Mouse (Mus musculus): ENCODE results near the gene Dixdc1.

The Dixdc1 gene

DNA sequence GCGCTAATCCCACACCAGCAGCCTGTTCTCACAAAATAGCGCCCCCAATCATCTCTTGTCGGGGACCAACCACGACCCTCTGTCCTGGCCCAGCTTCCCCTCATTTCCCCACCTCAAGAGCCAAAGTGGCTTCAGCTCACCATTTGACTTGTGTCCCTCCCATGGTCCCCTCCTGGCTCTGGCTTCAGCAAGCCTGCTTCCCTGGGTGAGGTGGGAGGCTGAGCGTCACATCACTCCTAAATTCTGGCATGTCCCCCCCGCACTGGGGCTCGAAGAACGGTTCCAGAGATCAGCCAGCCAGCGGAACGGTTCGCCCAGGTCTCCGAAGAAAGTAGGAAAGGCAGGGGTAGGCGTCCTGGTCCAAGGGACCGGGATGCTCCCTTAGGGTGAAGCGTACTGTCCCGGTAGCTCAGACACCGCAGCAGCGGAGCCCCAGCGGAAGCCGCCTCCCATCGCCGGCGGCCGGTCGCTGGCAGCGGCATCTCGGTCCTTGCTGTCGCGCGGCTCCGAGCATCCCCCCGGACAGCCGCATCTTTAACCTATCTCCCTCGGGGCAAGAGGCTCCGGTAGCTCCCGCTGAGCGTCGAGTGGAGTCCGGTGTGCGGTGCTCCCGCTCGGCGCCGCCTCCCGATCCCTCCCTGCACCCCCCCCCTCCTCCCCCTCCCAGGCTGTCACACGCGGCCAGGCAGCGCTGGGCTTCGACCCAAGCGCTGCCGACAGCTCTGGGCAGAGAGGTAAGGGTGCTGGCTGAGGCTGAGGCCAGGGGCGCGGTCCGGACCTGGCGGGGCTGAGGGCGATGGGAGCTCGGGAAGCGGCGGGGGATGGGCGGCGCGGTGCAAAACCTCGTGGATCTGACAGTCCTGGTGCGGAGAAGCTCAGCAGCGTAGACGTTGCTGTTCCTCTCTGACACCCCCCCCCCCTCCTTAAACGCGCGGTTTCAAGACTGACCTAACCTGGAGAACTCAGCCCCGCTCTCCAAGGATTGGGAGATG lies 40.6 kb downstream of the Dixdc1 start:
- peak; percentile 54 for DNase-seq (ENCODE audit: low read depth)

DNA sequence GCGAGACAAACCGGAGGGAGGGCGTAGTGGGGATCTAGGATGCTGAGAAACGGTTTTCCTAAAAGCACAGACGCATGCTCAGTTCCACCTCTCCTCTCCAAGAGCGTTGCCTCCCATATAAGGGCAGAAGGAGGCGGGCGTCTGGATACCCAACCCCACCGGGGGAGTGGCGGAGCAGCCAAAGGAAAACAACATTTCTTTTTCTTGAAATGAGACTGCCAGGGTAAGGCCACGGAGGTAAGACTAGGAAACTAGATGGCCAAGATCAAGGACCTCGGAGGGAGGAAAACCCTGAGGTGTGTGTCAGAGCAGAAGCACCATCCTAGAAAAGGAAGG lies 41.6 kb downstream of the Dixdc1 start:
- DNase-seq (ENCODE audit: low read depth): peak; percentile 65

DNA sequence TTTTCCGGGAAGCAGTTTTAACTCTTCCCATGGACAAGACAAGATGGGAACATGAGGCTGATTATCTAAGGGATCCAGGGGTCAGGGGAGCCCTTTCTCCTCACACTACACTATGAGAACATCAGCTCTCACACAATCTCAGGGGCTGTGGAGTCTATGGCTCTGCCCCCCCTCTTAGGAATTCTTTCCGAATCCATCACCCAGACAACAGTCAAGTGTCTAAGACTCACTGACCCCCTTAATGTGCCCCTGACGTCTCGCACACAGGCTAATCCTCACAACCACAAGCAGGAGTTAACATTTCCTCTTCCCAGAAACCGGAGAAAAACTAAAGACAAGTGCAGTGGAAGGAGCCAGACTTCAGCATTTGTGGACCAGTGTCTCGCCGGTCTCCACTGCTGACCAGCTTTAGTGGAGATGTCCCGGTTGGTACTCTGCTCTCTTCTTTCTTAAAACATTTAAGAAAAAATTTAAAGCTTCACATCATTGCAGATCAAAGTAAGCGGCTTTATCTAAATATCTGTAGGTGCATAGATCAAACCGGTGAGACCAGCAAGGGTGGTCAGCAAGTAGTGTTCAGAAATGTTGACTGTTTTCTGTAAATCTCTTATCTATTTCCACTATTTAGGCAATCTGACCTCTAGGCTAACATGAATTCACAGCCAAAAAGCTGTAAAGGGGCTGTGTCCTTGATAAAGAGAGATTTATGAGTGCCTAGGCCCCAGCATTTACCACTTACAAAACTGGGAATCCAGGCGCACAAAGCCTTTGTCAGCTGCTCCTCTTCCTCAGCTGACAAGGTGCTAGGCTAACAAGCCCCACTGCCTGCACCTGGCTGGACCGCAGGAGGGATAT lies 42.2 kb downstream of the Dixdc1 start:
- DNase-seq (ENCODE audit: low read depth): no peak

DNA sequence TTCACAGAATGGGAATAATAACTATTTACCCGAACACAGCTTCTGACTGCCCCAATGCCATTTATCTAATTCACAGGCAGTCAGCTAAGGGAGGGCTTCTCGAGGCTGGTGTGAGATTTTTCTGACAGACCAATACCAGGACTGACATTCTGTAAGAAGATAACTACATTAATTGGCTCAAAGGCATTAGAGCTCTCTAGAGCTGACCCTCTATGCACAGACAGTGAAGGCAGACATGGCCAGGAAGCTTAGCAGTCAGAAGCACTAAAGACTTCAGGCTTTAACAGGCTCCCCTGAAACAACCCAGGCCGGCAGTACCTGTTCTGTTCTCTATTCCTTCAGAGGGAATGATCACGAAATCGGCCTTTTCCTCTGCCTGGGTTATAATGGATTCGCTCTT lies 44.2 kb downstream of the Dixdc1 start:
- no peak for DNase-seq (ENCODE audit: low read depth)

DNA sequence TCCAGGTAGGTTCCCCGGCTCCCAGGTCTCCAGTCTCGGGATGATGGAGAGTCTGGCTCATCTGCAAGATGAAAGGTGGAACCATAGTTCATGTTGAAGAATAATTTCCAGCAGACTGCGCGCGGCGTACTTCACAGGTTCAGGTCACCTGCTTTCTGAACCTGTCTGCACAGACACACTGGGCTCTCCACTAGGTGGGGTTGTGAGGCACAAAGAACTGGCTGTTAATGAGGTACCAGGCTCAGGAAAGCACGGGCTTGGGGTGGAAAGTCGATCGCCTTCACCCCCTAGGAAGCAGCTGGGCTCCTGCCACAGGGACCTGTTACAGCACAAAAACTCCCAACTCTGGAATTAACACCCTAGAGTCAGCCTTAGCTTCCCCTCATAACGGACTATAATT lies 45.7 kb downstream of the Dixdc1 start:
- peak; percentile 68 for DNase-seq (ENCODE audit: low read depth)

DNA sequence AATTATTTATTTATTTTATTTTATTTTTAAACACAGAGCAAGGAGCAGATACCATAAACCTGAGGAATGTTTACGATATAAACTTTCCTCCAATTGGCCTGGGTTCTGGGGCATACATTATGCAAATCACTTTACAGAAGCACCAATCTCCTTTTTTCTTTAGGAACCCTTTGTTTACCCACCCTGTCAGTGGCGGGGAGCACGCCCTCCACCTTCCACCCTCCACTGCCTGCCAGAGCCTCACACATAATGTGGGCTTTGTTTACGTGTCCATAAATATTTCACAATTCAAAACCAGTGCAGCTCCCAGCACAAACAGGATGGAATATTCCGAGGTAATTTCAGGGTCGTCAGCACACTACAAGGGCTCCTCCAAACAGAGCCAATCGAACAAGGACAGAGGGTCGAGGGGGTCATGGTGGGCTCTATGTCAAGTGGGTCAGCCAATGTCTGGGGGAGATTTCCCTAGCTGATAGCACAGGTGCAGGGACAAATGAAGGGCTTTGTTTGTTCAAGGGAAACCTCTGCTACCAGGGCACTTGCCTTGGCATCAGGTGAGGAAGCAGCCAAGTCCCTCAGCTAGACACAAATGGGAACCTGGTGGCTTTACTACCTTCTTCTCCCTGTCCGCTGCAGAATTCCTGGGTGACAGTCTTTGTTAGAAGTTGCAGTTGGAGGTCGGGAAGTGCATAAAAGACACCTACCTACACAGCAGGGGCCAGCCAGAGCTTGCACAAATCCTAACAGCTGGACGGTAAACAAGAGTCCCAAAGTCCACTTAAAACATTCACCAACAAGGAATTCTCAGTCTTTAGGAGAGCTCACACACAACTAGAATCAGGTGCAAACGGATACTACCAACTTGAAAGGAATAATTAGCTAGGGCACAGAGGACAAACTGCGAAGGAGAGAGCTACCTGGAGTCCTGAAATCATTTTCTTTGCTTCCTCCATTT lies 46.4 kb downstream of the Dixdc1 start:
- no peak for DNase-seq (ENCODE audit: low read depth)

DNA sequence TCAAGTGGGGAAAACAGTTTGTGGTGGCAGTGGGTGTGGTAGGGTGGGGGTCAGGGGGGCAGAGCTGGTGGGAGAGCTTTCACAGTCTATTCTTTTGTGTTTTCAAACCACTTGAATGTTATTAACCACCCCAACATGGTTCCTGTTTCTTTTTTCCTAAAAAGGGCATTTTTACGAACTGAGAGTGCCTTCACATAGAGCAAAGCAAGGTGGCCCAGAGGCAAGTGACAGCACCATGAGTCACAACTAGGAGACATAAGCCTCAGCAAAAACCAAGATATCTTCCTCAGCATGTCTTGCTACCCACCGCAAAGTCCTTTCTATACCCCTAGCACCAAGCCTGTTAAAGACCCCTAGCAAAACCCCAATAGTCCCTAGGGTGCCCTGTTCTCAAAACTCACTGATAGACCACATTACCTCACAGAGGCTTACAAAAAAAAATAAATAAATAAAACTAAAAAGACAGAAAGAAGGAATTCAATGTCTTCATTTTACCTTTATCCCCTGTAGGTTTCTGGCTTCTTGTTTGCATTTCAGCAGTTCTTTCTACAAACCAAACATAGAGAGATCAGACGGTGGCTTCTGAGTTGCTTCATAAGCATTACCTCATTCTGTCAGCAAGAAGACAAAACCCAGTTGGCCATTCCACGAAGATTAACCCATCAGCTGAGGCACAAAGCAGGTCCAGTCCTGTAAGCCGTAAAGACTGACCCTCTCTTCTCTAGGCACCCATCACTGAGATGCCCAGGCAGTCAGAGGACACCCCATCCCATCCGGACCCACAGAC lies 52.3 kb downstream of the Dixdc1 start:
- no peak for DNase-seq (ENCODE audit: low read depth)

DNA sequence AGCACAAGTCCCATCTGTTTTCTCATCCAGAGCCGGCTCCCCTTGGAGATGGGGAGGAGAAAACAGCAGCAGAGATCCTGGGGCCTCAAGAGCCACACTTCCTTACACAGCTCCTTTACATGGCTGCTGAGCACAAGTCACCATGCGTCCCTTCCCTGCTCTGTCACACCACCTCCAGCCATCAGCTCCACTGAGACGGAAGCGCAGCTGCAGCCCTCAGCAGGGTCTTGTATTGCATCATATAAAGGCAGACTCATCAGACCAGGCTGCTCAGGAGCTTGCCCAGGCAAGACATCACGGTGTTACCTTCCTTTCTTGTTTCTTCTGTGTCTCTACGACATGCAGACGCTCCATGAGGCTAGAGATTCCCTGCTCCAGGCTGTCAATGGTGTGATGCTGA lies 57.6 kb downstream of the Dixdc1 start:
- no peak for DNase-seq (ENCODE audit: low read depth)

DNA sequence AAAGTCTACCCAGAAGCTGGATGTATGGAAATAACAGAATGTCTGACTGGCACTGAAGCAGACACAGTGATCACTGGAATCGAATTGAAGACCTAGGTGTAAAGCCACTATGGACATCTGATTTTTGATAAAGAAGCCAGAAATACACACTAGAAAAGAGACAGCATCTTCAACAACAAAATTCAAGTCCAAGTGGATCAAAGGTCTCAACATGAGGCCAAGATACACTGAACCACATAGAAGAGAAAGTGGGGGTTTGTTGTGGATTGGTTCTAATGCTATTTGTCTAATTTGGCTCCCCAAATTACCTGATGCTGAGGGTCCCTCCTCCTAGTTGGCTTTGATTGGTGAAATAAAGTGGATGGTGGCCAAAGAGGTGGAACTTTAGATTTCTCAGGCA lies 59.9 kb downstream of the Dixdc1 start:
- DNase-seq (ENCODE audit: low read depth): no peak

DNA sequence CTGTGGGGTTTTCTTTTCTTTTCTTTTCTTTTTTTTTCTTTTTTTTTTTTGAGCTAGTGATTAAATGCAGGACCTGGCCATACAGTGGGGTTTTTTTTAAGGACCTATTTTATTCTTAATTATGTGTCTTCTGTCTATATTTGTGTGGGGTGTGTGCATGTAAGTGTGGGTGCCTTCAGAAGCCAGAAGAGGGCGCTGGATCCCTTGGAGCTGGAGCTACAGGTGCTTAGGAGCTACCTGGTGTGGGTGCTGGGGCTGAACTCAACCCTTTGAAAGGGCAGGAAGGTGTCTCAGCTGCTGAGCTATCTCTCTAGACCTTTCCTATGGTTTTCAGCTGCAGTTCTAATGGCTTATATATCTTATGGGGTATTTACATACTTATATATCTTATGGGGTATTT lies 64.5 kb downstream of the Dixdc1 start:
- DNase-seq (ENCODE audit: low read depth): no peak

DNA sequence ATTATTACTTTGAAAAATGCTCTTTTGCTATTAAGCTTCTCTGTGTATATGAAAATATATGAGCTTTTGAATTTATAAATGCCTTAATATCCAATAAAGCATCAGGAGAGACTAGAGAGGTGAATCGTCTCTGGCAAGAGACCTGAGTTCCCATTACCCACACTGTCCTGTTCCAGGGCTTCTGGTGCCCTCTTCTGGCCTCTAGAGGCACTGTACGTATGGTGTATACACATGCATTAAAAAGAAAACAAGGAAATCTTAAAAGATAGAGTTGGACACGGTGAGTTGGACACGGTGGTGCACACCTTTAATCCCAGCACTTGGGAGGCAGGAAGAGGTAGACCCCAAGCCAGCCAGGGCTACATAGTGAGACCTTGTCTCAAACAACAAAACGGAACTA lies 68.6 kb downstream of the Dixdc1 start:
- DNase-seq (ENCODE audit: low read depth): peak; percentile 81

DNA sequence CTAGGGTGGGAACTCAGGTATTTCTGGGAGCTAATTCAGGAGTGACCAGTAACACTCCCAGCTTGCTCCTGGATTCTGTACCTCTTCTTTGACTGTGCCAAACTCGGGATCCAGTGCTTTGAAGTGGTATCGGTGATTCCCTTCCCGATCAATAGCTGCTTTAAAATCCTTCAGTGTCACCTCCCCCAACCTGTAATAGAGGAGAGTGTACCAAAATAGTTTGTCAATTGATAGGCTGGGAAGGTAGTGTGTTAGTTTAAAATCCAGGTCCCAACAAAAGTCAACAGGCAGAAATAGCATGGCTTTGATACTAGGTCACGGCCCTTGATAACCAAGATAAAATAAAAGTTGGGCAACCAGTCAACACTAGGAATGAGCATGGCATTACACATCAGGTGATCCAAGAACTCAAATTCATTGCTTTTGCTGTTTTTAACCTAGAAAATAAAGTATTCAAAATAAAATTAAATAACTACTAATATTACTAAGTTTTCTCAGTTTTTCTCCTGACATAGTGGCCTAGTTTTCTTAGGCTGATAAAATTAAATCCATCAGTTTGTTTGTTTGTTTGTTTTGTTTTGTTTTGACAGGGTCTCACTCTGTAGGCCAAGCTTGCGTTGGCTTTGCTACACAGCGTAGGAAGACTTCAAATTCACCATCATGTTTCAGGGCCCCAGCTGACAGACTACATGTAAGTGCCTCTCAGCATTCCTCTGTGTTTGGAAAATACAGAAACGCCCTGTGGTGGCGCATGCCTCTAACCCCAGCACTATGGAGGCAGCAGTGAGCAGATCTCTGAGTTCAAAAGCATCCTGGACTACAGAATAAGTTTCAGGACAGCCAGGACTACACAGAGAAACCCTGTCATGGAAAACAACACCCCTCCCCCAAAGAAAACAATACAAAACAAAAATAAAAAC lies 71.5 kb downstream of the Dixdc1 start:
- DNase-seq (ENCODE audit: low read depth): no peak

DNA sequence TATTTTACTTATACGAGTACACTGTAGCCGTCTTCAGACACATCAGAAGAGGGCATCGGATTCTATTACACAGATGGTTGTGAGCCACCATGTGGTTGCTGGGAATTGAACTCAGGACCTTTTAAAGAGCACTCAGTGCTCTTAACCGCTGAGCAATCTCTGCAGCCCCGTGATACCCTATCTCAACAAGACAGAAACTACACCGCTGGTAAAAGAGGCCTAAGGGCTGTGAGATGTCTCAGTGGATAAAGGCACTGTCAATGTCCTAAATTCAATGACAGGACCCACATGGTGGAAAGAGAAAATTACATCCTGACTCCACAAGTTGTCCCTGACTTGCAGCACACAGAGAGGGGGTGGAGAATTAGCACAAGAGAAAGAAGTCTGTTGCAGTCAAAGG lies 72.9 kb downstream of the Dixdc1 start:
- DNase-seq (ENCODE audit: low read depth): no peak

DNA sequence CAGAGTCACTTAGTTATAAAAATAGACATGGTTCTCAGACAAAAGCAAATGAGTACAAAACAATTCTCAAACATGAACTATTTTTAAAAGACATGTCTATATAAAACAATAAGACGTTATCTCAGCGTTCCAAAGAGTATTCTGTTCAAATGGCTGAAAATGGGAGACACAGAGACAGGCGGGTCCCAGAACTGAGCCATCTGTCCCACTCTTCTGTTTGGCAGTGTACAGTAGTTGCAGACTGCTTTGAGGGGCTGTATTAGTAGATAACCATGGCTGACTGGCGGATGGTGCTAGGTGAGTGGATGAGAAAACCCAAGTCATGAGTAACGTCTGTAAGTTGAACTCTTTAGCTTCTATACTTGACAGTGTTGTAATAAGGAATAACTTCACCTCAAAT lies 74.5 kb downstream of the Dixdc1 start:
- no peak for DNase-seq (ENCODE audit: low read depth)

DNA sequence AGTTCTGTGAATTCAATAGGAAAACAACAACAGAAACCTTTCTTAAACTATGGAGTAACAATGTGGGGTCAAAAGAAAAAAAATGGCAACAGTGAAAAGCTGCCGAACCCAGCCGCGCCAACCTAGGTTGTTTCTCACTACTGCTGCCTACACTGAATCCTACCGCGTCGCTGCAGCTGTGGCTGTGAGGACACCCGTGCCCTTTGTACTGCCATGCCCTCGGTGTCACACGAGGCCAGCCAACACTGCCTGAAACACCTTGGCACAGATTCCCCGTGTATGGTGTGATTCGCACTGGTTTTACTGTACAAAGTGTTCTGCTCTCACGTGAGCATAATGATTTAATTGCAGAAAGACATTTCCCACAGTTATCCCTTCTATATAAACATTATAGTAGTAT lies 78.9 kb downstream of the Dixdc1 start:
- DNase-seq (ENCODE audit: low read depth): peak; percentile 48

DNA sequence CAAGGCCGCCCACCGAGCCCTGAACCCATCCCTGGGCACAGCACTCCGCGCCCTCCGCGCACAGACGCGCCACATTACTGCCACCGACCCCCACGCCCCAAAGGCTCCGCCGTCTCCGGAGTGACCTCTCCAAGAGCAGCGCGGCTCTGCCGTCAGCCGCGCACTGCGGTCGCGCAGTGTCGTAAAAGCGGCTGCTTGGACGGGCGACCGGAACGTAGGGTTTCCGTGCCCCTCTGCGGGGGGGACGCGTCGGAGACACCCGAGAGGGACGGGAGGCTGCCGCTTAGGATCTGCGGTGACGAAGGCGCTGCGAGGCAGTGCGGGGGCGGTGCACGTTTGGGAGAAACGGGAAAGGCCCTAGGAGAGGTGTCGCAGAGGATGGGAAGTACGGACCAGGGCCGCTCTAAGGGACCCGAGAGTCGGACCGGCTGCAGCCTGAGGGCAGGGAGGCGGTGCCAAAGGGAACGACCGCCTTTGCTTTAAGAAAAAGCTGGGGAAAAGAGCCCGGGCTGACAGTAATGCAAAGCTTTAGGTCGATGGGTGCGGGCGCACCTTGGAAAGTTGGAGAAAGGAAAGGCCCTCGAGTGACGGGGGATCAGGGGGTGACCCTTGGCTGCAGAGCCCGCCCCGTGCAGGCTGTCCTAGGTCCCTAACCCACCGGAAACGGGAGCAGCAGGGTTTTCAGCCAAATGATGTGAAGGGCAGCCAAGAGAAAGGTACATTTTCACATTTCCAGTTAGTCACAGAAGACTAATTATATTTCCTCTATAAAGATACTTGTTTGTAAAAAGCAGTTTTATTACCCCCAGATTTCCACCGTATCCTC lies 79.7 kb downstream of the Dixdc1 start, which contains the start of gene Dlat:
Dlat (minus strand) TSS at position 389 of the 826 bp plus-strand sequence.
- DNase-seq (ENCODE audit: low read depth): peak; percentile 84

DNA sequence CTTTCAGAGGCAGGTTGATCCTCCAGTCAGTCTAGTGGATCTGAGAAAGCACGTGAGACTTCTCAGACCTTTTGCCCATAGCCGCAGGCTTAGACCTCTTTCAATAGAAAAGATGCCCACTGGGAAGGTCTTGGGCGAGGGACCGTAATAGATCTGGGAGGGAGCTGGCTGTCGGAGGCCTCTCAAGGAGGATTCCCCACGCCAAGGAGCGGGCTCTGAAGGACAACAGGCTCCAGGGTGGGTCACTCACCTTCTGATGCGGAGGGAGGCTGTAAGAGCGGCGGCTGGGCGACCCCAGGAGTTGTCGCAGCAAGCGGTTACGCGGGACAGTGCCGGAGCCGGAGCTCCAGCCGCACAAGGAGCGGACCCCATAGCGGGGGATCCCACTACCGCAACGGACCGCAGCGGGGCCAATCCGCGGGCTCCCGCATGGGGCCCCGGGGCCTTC lies 80.4 kb downstream of the Dixdc1 start:
- DNase-seq (ENCODE audit: low read depth): no peak

DNA sequence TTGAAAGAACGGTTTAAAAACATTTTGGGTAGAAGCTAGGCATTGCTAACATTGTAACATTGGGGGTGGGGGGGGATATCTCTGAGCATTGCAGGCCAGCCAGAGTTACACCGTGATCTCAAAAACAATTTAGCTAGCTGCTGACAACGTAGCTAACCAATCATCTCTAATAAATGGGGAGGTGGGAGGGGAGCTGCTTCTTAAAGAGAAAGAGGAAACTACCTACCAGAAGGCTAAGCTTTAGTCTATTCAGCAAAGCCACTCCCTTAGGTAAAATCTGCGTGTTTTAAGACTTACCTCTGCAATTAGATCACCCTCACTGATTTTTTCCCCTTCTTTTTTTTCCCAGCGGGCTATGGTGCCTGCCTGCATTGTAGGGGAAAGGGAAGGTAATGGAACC lies 80.9 kb downstream of the Dixdc1 start:
- peak; percentile 37 for DNase-seq (ENCODE audit: low read depth)

DNA sequence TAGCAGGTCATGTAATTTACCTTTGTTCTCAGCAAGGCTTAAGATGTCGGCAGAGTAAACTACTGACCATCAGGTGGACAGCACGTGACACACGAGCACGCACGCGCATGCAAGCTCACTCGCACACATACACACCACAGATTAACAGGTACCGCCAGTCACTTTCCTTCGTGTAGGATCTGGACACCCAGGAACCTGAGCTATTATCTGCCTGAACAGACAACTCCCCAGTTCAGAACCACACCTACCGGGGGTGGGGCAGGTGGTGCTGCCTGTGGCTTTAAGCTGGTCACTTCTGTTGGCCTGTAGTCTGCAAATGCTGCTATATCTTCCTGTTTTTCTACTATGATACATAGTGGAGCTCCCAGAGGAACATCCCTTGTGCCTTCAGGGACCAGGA lies 88.8 kb downstream of the Dixdc1 start:
- no peak for DNase-seq (ENCODE audit: low read depth)

All from induced T-regulatory cell, adult 2 months (primary cell).